Mouse (Mus musculus): ENCODE results near the gene Evpl. TPM values are rescaled to one million over a fixed set of nuclear protein-coding genes. Genes with fewer than 3 reads are reported as not detected.
A peak's percentile ranks its signal among the peaks of the same experiment; 100 is the strongest.

Gene Evpl
- polyA plus RNA-seq, 1 experiment from 2014 or later = 1.2 TPM

DNA sequence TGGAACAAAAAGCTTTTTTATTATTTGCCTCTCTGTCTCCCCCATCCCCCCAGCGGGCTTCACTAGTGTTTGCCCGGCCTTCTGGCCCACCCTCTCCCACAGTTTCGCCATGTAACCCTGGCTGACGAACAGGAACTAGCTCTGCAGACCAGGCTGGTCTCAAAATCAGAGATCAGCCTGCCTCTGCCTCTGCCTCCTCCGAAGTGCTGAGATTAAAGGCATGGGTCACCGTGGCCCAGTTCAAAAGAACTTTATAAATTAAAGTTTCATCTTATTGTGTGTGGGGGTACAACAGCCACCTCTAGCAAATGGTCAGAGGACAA is 40.3 kb downstream of the Evpl start:
- H3K4me1 ChIP-seq (ENCODE audit: control insufficient read depth, insufficient read depth, low read length) = peaks cover 13% of the 10 kb centered on the region
- H3K27me3 ChIP-seq (ENCODE audit: control insufficient read depth, insufficient read depth, low read length) = no peaks in the 10 kb centered on the region
- H3K4me3 ChIP-seq (ENCODE audit: low read length) = peak overlapping the region; percentile 80
- no peak overlapping the region for H3K27ac ChIP-seq (ENCODE audit: low read length)
- 91% methylated on average over 6 of the region's 6 CpGs for WGBS
- no peak for ATAC-seq (replicated peaks; ENCODE audit: extremely low read depth, insufficient read depth, low FRiP score)
- H3K36me3 ChIP-seq (ENCODE audit: control insufficient read depth, insufficient read depth) = peaks cover 7% of the 10 kb centered on the region
- H3K9ac ChIP-seq (ENCODE audit: low read length) = peak overlapping the region; percentile 92; the same call in 1 of the 2 replicates
- no peaks in the 10 kb centered on the region for H3K9me3 ChIP-seq (replicated peaks; ENCODE audit: control insufficient read depth, low read length)
- H3K4me2 ChIP-seq (ENCODE audit: low read depth, low read length) = peak overlapping the region; percentile 78

DNA sequence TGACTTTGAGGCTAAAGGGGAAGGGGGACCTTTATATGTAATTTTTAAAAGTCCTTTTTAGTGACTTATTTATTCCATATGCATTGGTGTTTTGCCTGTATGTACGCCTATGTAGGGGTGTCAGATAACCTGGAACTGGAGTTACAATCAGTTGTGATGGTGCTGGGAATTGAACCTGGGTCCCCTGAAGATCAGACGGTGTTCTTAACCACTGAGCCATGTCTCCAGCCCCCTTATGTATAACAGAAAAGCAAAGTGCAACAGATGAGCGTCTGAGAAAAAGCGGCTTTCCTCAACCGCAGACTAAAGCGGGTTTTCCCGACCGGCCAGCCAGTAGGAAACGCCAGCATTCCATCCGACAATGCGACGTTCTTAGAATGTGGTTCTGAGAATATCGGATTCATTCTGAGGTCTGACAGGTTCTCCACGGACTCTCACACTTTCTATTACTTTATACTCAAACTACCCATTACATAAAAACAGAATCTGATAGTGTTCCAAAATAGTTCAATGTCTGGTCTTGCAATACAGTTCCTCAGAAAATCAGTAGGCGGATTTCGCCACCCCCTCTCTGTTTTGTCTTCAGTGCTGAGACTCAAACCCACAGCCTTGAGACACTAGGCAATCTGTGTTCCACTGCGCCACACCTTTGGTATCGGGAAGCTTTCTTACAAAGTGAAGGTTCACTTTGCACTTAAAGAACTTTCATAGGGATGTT is 40.9 kb downstream of the Evpl start:
- Histone ChIP-seq H3K9ac (ENCODE audit: low read length) (no peak overlapping the region), H3K4me1 (ENCODE audit: control insufficient read depth, insufficient read depth, low read length) (peaks cover 13% of the 10 kb centered on the region), H3K27me3 (ENCODE audit: control insufficient read depth, insufficient read depth, low read length) (no peaks in the 10 kb centered on the region), H3K36me3 (ENCODE audit: control insufficient read depth, insufficient read depth) (peaks cover 7% of the 10 kb centered on the region), H3K4me3 (ENCODE audit: low read length) (peak overlapping the region; percentile 80; the same call in 1 of the 2 replicates), H3K9me3 (replicated peaks; ENCODE audit: control insufficient read depth, low read length) (no peaks in the 10 kb centered on the region), H3K27ac (ENCODE audit: low read length) (no peak overlapping the region), H3K4me2 (ENCODE audit: low read depth, low read length) (no peak overlapping the region)
- WGBS = 92% methylated on average over 18 of the region's 18 CpGs
- ATAC-seq (replicated peaks; ENCODE audit: extremely low read depth, insufficient read depth, low FRiP score) = no peak

DNA sequence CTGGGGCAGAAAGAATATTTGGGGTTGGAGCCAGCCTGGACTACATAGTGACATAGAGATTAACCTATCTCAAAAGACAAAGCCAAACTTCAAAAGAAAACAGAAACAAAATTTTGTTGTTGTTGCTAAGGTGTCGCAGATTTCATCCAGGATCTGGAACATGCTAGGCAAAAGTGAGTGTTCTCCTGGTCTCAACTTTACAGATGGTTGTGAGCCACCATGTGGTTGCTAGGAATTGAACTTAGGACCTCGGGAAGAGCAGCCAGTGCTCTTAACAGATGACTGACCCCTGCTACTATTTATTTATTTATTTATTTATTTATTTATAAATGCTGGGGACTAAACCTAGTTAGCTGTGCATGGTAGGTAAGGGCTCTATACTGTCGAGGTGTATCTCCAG is 41.5 kb downstream of the Evpl start:
- peaks cover 13% of the 10 kb centered on the region for H3K4me1 ChIP-seq (ENCODE audit: control insufficient read depth, insufficient read depth, low read length)
- peaks cover 7% of the 10 kb centered on the region for H3K36me3 ChIP-seq (ENCODE audit: control insufficient read depth, insufficient read depth)
- no peak overlapping the region for H3K27ac ChIP-seq (ENCODE audit: low read length)
- H3K4me3 ChIP-seq (ENCODE audit: low read length) = no peak overlapping the region
- no peaks in the 10 kb centered on the region for H3K9me3 ChIP-seq (replicated peaks; ENCODE audit: control insufficient read depth, low read length)
- no peak overlapping the region for H3K4me2 ChIP-seq (ENCODE audit: low read depth, low read length)
- H3K9ac ChIP-seq (ENCODE audit: low read length) = no peak overlapping the region
- WGBS = 82% methylated on average over 3 of the region's 3 CpGs
- ATAC-seq (replicated peaks; ENCODE audit: extremely low read depth, insufficient read depth, low FRiP score) = no peak
- no peaks in the 10 kb centered on the region for H3K27me3 ChIP-seq (ENCODE audit: control insufficient read depth, insufficient read depth, low read length)

DNA sequence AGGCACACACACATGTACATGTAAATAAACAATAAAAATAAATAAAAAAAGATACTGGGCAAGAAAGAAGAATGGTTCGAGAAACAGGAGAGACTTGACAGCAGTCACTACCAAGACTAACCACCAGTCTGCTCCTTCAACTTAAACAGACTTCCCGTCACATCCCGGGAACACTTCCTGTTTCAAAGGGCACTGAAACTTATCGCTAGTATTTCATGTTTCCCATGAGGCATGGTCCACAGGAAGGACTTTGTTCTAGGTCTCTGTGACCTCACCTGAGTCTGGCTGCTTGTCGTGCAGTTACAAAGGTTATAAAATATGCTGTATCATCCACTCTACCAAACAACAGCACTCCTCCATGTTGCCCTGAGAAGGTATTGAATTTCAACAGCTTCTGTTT is 42.6 kb downstream of the Evpl start:
- Histone ChIP-seq H3K4me3 (ENCODE audit: low read length) (no peak overlapping the region), H3K9ac (ENCODE audit: low read length) (no peak overlapping the region), H3K27ac (ENCODE audit: low read length) (no peak overlapping the region; the same call in 1 of the 2 replicates), H3K4me1 (ENCODE audit: control insufficient read depth, insufficient read depth, low read length) (peaks cover 13% of the 10 kb centered on the region), H3K27me3 (ENCODE audit: control insufficient read depth, insufficient read depth, low read length) (no peaks in the 10 kb centered on the region), H3K36me3 (ENCODE audit: control insufficient read depth, insufficient read depth) (peaks cover 7% of the 10 kb centered on the region), H3K9me3 (replicated peaks; ENCODE audit: control insufficient read depth, low read length) (no peaks in the 10 kb centered on the region), H3K4me2 (ENCODE audit: low read depth, low read length) (no peak overlapping the region)
- no peak for ATAC-seq (replicated peaks; ENCODE audit: extremely low read depth, insufficient read depth, low FRiP score)
- WGBS = 56% methylated on average over 5 of the region's 5 CpGs

DNA sequence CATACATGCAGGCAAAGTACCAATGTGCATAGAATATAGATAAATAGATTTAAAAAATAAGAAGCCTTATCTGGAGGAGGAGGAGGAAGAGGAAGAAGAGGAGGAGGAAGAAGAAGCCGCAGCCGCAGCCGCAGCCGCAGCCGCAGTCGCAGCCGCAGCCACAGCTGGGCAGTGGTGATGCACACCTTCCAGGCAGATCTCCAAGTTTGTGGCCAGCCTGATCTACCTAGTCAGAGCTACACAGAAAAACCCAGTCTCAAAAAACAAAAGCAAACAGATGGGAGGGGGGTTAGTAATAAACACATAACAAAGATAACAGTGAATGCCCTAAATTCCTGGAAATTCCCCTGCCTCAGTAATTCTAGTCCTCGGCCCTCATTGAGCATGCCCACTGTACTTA is 43.3 kb downstream of the Evpl start:
- H3K36me3 ChIP-seq (ENCODE audit: control insufficient read depth, insufficient read depth) = peaks cover 11% of the 10 kb centered on the region
- H3K4me2 ChIP-seq (ENCODE audit: low read depth, low read length) = no peak overlapping the region
- H3K27me3 ChIP-seq (ENCODE audit: control insufficient read depth, insufficient read depth, low read length) = no peaks in the 10 kb centered on the region
- no peaks in the 10 kb centered on the region for H3K9me3 ChIP-seq (replicated peaks; ENCODE audit: control insufficient read depth, low read length)
- peaks cover 12% of the 10 kb centered on the region for H3K4me1 ChIP-seq (ENCODE audit: control insufficient read depth, insufficient read depth, low read length)
- 86% methylated on average over 8 of the region's 8 CpGs for WGBS
- ATAC-seq (replicated peaks; ENCODE audit: extremely low read depth, insufficient read depth, low FRiP score) = no peak
- H3K9ac ChIP-seq (ENCODE audit: low read length) = no peak overlapping the region
- H3K4me3 ChIP-seq (ENCODE audit: low read length) = no peak overlapping the region
- H3K27ac ChIP-seq (ENCODE audit: low read length) = no peak overlapping the region

DNA sequence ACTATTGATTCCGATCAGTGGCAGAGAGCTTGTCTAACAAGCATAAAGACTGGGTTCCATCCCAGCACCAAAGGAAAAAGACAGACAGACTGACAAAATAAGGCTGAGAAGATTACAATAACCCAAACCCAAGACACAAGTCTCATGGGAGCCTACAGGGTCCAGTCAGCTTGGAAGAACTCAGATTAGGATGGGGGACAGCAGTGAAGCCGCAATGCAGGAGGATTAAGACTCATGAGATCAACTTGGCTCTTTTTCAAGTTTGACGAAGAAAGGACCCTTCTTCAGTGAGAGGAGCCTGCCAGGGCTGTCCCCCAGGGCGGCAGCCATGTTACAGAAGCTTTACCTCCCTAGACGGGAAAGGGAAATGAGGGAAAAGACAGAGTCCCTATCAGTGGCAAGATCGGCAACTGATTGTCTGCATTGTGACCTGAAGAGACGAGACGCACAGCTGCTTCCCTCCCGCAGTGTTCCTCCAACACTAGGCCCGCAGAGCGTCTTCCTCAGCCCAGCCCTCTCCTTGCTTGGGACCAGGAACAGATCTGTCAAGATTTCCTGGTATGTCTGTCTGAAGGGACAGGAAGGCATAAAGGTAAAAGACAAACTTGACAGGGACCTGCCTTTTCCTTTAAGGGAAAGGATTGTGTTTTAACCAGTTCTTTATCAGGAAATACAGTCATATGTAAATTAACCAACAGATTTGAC is 50.5 kb downstream of the Evpl start:
- ATAC-seq (replicated peaks; ENCODE audit: extremely low read depth, insufficient read depth, low FRiP score) = no peak
- Histone ChIP-seq H3K4me3 (ENCODE audit: low read length) (no peak overlapping the region), H3K4me2 (ENCODE audit: low read depth, low read length) (no peak overlapping the region), H3K4me1 (ENCODE audit: control insufficient read depth, insufficient read depth, low read length) (peaks cover 5% of the 10 kb centered on the region), H3K36me3 (ENCODE audit: control insufficient read depth, insufficient read depth) (peaks cover 18% of the 10 kb centered on the region), H3K27me3 (ENCODE audit: control insufficient read depth, insufficient read depth, low read length) (no peaks in the 10 kb centered on the region), H3K27ac (ENCODE audit: low read length) (peak overlapping the region; percentile 19; the same call in 1 of the 2 replicates), H3K9me3 (replicated peaks; ENCODE audit: control insufficient read depth, low read length) (no peaks in the 10 kb centered on the region), H3K9ac (ENCODE audit: low read length) (no peak overlapping the region)
- WGBS = 56% methylated on average over 11 of the region's 11 CpGs

DNA sequence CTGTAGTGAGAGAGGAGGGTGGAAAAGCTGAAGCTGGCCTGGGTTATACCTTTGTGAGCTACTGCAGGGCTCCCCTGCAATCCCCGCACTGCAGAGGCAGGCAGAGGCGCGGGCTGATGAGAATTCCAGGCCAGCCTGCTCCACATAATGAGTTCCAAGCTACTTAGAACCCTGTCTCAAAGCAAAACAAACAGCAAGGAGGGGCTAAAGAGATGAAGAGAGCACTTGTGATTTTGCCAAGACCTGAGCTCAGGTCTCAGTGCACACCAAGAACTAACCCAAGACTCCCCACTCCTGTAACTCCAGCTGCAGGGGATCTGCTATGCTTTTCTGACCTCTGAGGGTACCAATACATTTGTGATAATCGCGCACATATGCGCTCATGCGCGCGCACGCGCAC is 51.5 kb downstream of the Evpl start:
- Histone ChIP-seq H3K4me2 (ENCODE audit: low read depth, low read length) (no peak overlapping the region), H3K4me3 (ENCODE audit: low read length) (no peak overlapping the region), H3K4me1 (ENCODE audit: control insufficient read depth, insufficient read depth, low read length) (peaks cover 5% of the 10 kb centered on the region), H3K9me3 (replicated peaks; ENCODE audit: control insufficient read depth, low read length) (no peaks in the 10 kb centered on the region), H3K36me3 (ENCODE audit: control insufficient read depth, insufficient read depth) (peaks cover 24% of the 10 kb centered on the region), H3K9ac (ENCODE audit: low read length) (no peak overlapping the region), H3K27ac (ENCODE audit: low read length) (peak overlapping the region; percentile 17; the same call in 1 of the 2 replicates), H3K27me3 (ENCODE audit: control insufficient read depth, insufficient read depth, low read length) (no peaks in the 10 kb centered on the region)
- ATAC-seq (replicated peaks; ENCODE audit: extremely low read depth, insufficient read depth, low FRiP score) = no peak
- 90% methylated on average over 11 of the region's 11 CpGs for WGBS

DNA sequence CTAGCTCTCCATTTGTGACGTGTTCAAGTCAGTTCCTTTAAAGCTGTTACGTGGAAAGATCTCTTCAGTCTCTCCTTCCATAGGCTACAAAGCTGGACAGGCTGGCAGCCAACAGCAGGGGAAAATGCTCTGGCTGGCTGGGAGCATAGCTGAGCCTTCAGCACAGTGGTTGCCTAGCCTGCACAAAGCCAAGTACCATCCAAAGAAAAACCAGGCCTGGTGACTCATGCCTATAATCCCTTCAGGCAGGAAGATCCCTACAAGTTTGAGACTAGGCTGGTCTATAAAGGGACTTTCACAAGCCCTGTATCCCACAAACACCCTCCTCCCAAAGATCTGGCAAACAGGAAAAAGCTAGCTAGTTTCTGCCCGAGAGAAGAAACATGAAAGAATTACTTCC is 52.0 kb downstream of the Evpl start:
- 68% methylated on average over 3 of the region's 3 CpGs for WGBS
- no peak overlapping the region for H3K4me3 ChIP-seq (ENCODE audit: low read length)
- H3K27me3 ChIP-seq (ENCODE audit: control insufficient read depth, insufficient read depth, low read length) = no peaks in the 10 kb centered on the region
- peak overlapping the region; percentile 17; the same call in 1 of the 2 replicates for H3K27ac ChIP-seq (ENCODE audit: low read length)
- no peak for ATAC-seq (replicated peaks; ENCODE audit: extremely low read depth, insufficient read depth, low FRiP score)
- H3K36me3 ChIP-seq (ENCODE audit: control insufficient read depth, insufficient read depth) = peaks cover 25% of the 10 kb centered on the region
- H3K4me1 ChIP-seq (ENCODE audit: control insufficient read depth, insufficient read depth, low read length) = peaks cover 5% of the 10 kb centered on the region
- H3K9ac ChIP-seq (ENCODE audit: low read length) = no peak overlapping the region
- no peaks in the 10 kb centered on the region for H3K9me3 ChIP-seq (replicated peaks; ENCODE audit: control insufficient read depth, low read length)
- no peak overlapping the region for H3K4me2 ChIP-seq (ENCODE audit: low read depth, low read length)

DNA sequence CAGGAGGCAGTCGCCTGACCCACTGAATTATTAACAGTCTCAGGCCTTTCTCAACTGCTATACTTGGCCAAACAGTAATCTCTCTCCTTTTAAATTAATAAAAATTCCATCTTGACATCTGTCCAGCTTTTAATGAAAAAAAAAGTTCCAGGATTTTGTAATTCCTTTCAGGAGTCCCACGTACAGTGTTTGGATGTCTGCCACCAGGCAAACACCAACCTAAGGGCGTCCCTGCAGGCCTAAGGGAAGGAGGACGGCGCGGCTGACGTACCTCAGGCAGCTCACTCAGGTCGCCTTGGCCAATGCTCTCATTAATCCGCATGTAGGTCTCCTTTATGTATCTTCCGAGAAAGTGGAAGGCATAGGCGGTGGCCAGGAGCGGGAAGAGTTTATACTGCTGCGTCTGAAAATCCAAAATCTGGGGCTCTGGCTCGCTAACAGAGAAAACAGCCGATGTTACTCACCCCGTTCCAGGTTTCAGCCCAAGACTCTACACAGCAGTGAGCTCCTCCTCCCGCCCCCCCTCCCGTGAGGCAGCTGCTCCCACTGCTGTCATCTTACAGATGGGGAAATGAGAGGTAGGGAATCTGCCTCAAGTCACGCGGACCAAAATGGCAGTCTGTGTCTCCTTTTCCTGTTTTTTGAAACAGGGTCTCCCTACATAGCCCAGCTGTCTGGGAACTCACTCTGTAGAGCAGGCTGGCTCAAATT is 59.3 kb downstream of the Evpl start:
- Histone ChIP-seq H3K36me3 (ENCODE audit: control insufficient read depth, insufficient read depth) (peaks cover 55% of the 10 kb centered on the region), H3K4me2 (ENCODE audit: low read depth, low read length) (no peak overlapping the region), H3K27ac (ENCODE audit: low read length) (no peak overlapping the region), H3K4me1 (ENCODE audit: control insufficient read depth, insufficient read depth, low read length) (no peaks in the 10 kb centered on the region), H3K27me3 (ENCODE audit: control insufficient read depth, insufficient read depth, low read length) (no peaks in the 10 kb centered on the region), H3K9me3 (replicated peaks; ENCODE audit: control insufficient read depth, low read length) (no peaks in the 10 kb centered on the region), H3K9ac (ENCODE audit: low read length) (no peak overlapping the region), H3K4me3 (ENCODE audit: low read length) (no peak overlapping the region)
- ATAC-seq (replicated peaks; ENCODE audit: extremely low read depth, insufficient read depth, low FRiP score) = no peak
- WGBS = 86% methylated on average over 20 of the region's 20 CpGs
